In genomic region chr11:94990749-94991577, GRCm38 (mm10) we compare ENCODE assay signal across 8 mouse cellular contexts. TPM values are rescaled to one million over a fixed set of nuclear protein-coding genes. Genes with fewer than 3 reads are reported as not detected.
A peak's percentile ranks its signal among the peaks of the same experiment; 100 is the strongest.
DNase-seq lines count a peak whose midpoint lies in the region; ATAC-seq and TF ChIP-seq lines count a peak whose summit lies in the region.

Ppp1r9b (plus strand) TSS chr11:94991035.

- peak; percentile 37 for ATAC-seq in Patski
- peak; percentile 78 for ATAC-seq in hindbrain, embryonic 11.5 days (ENCODE audit: low FRiP score)

- H3K27me3 ChIP-seq in Patski: no peaks in the 10 kb centered on the region
- H3K27me3 ChIP-seq in hindbrain, embryonic 11.5 days (ENCODE audit: control insufficient read depth, insufficient read depth, low read length): no peaks in the 10 kb centered on the region

- TF ChIP-seq CTCF in Patski (IDR thresholded peaks at IDR 0.05): no peak

- H3K9me3 ChIP-seq in hindbrain, embryonic 11.5 days (ENCODE audit: control insufficient read depth, low read length): no peaks in the 10 kb centered on the region

- CTCF ChIA-PET in Patski (lab: Charles Lee): interaction anchor here (1.0 to 2.5 kb wide), 5 partner anchors 9 to 21 kb away, joined by 3 to 10 read pairs (median 4); no protein-coding TSS in a partner anchor

- H3K27ac ChIP-seq in hindbrain, embryonic 11.5 days (ENCODE audit: low read depth, low read length): peak within 1 kb of the TSS; percentile 88

- under 1% methylated on average over 47 of the region's 69 CpGs for WGBS in hindbrain, embryonic 11.5 days

- H3K4me2 ChIP-seq in hindbrain, embryonic 11.5 days (replicated peaks; ENCODE audit: low read depth, low read length): peak within 1 kb of the TSS; percentile 99

- in situ Hi-C loops in Patski (cut with MboI; ENCODE audit: low pct_unique_long_range_greater_than_20kb): no loop called here

- no peak for DNase-seq in Patski (ENCODE audit: low read depth, low spot score)
- DNase-seq in cerebellum, postnatal 10 days: peak; percentile 97
- peak; percentile 85 to 90 for DNase-seq in frontal cortex, postnatal 10 days (ENCODE audit: low spot score in 2 of 2)
- DNase-seq in hindbrain, embryonic 11.5 days (ENCODE audit: low spot score): peak; percentile 95
- peak; percentile 82 to 87 for DNase-seq in layer of hippocampus, postnatal 25 days (ENCODE audit: extremely low spot score in 1 of 2, low spot score in 1 of 2)
- DNase-seq in lung, postnatal 25 days (ENCODE audit: low spot score): peak; percentile 95
- DNase-seq in retina, adult 2 months (ENCODE audit: low read depth, low spot score): peak; percentile 74
- peak; percentile 94 for DNase-seq in thymus, postnatal 25 days

- peak within 1 kb of the TSS; percentile 92 for H3K4me3 ChIP-seq in hindbrain, embryonic 11.5 days (ENCODE audit: low read depth, low read length)

- peak within 1 kb of the TSS; percentile 93 for H3K9ac ChIP-seq in hindbrain, embryonic 11.5 days (ENCODE audit: low read depth, low read length)

- peaks cover 29% of the 10 kb centered on the region for H3K4me1 ChIP-seq in hindbrain, embryonic 11.5 days (replicated peaks; ENCODE audit: control insufficient read depth, insufficient read depth, low read length)

- H3K36me3 ChIP-seq in hindbrain, embryonic 11.5 days (ENCODE audit: control insufficient read depth, insufficient read depth, low read length): no peaks in the 10 kb centered on the region

- POLR2A ChIA-PET in Patski (lab: Charles Lee): interaction anchor here (0.6 to 3.0 kb wide), 12 partner anchors 9 to 1023 kb away, joined by 3 to 18 read pairs (median 4); partner anchors contain the start of genes Gm20390, Nme1 and Sgca

RNA-seq across cellular contexts. Expression of gene Ppp1r9b, which starts in this region (rescaled TPM):
- 70.2 TPM for polyA plus RNA-seq in Patski (2021)
- polyA plus RNA-seq in hindbrain, embryonic 11.5 days (2014; fragmentation: Nextera tagmentation; extraction: Ambion mirVana): 12.4 and 16.2 TPM in 2 replicates
- total RNA-seq in layer of hippocampus, postnatal 25 days (2021): 100 to 1,000 TPM; 926 to 939 TPM
